Mouse (Mus musculus): ENCODE measurements around the gene Zbtb34. TPM values are rescaled to one million over a fixed set of nuclear protein-coding genes. Genes with fewer than 3 reads are reported as not detected.

The Zbtb34 gene
- 20.0 and 23.6 TPM in 2 replicates for polyA plus RNA-seq (2012; rRNA removed)

DNA sequence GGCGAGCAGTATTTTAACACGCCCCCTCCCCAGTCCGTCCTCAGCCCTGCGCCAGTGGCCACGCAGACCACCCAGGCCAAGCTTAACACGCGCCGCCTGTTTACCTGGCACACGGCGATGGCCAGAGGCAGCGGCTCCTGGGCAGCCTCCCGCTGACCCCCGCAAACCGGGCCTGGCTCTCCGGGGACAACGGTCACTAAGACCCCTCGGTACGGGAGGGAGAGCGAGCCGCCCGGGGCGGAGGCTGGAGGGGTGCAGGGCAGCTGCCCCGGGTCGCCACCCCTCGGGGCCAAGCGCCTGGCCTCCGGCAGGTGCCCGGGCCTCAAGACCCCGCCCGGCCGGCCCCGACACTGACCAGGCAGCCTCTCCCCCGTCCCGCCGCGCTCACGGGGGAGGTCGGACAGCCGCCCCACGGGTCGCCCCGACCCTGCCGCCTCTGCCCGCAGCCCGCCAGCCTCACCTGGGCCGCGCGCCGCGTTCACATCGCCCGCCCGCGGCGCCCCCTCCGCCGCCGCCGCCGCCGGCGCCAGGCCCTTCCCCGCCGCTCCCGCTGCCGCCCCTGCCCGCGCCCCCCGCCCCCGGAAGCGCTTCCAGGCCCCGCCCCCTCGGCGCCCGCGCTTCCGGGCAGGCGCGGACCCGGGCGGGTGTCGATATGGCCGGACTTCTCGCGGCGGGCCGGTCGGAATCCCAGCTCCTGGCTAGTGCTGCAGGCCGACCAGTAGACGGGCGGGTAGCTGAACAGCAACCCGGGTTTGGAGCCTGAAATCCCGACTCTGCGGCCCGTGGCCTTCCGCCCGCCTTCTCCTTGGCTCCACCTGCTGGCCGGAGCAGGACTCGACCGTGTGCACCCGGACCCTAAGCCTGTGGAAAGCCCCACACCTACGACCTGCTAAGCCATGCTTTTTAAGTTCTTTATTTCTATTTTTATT is at the start of gene Zbtb34:
Gene Zbtb34 (minus strand): TSS at position 554 of the 929 bp plus-strand sequence.

DNA sequence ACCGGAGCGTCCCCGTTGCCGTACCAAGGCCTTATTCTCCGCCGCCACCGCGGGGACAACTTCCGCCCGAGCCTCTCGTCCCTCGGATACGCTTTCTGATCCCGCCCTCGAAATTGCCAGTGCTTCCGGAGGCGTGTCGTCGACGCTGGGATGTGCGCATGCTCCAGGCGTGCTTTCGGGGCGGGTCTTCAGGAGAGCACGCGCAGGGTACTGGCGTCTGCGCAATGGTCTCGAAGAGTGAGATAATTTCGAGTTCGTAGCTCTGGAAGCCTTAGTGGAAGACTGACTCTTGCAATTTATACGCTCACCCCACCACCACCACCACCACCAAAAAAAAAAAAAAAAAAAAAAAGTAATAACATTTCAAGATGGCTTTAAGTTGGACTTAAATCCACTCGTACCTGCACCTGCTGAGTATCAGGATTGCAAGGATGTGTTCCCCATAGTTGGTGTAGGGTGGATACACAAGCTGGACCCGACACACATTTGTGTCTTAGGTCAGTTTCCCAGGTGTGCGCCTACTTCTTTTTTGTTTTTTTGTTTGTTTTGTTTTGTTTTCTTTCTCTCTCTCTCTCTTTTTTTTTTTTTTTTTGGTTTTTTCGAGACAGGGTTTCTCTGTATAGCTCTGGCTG is 37.5 kb upstream of the Zbtb34 start, which contains the start of gene Zbtb43:
Gene Zbtb43 (minus strand): TSS at position 94 of the 632 bp plus-strand sequence.

DNA sequence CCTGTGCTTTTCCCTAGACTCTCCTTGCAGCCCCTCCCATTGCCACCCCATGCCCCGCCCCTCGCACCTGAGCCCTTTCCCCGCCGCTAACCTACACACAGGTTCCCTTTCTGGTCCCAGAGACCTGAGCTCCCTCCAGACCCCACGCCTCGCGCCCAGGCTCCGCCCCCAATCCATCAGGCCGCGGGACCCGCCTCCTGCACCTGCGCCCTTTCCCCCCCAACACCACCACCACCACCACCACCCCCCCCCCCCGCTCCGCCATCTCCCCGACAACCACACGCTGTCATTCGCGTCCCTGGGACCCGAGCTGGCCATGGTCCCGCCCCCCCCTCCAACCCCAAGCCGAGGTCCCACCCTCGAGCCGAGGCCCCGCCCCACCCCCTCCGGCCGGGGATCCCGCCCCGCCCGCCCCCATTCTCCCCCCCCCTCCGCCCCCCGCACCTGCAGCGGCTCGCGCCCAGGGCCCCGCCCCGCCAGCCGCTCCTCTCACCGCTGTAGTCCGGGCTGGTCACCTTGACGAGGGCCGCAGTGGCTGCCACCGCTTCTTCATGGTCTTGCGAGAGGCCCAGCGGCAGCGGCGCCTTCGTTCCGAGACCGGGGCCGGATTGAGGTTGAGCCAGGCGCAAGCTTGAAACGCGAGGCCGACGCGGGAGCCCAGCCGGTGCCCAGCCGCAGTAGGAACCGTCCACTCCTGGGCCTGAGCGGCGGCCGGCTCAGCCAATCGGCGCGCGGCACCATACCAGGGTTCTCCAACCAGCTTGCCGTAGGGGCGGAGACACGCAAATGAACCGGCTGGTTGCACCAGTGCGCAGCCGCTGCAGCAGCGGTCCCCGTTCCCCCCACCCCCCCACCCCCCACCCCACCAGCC is 60.1 kb downstream of the Zbtb34 start, which contains the start of gene Ralgps1:
Gene Ralgps1 (minus strand): TSS at position 710 of the 871 bp plus-strand sequence.

Other genes with a start within 250 kb of the Zbtb34 start
- gene Angptl2, start 215.3 kb downstream of the Zbtb34 start, polyA plus RNA-seq (2012; rRNA removed): 16.0 and 27.9 TPM in 2 replicates
- gene Ralgps1, start 59.8 kb downstream of the Zbtb34 start, polyA plus RNA-seq (2012; rRNA removed): 63.8 and 67.9 TPM in 2 replicates
- gene Zbtb43, start 37.2 kb upstream of the Zbtb34 start, polyA plus RNA-seq (2012; rRNA removed): 18.2 and 20.5 TPM in 2 replicates
- 8.3 and 10.8 TPM in 2 replicates for gene Lmx1b, start 209.2 kb upstream of the Zbtb34 start, polyA plus RNA-seq (2012; rRNA removed)